Mouse (Mus musculus) hindbrain, embryonic 10.5 days (tissue): ENCODE data around the gene Higd2a. TPM values are rescaled to one million over a fixed set of nuclear protein-coding genes. Genes with fewer than 3 reads are reported as not detected.

Source experiments
- DNase-seq: peaks from one replicate; pipeline ENCODE4 v3.0.0-alpha.2; 2017; ENCODE audit warnings: low spot score
- H3K27ac ChIP-seq: fragments of 300-500 bp; sonication (generic); 2 replicates; pipeline ENCODE4 v1.5.1; 2016; ENCODE audit warnings: mild to moderate bottlenecking, moderate library complexity
- H3K27me3 ChIP-seq: fragments of 300-500 bp; sonication (generic); 2 replicates; pipeline ENCODE4 v1.6.1; 2016; ENCODE audit warnings: mild to moderate bottlenecking; ENCODE audit not compliant: poor library complexity, insufficient read depth, severe bottlenecking
- H3K36me3 ChIP-seq: fragments of 300-500 bp; sonication (generic); 2 replicates; pipeline ENCODE4 v1.6.1; 2016; ENCODE audit warnings: mild to moderate bottlenecking, moderate library complexity
- H3K4me1 ChIP-seq: fragments of 300-500 bp; sonication (generic); replicated peaks from 2 replicates; pipeline ENCODE4 v1.6.1; 2016; ENCODE audit warnings: mild to moderate bottlenecking
- H3K4me3 ChIP-seq: fragments of 300-500 bp; sonication (generic); 2 replicates; pipeline ENCODE4 v1.5.1; 2016; ENCODE audit warnings: mild to moderate bottlenecking, moderate library complexity
- H3K9me3 ChIP-seq: fragments of 300-500 bp; sonication (generic); 2 replicates; pipeline ENCODE4 v1.6.1; 2016; ENCODE audit warnings: mild to moderate bottlenecking, moderate library complexity
- WGBS: fragments of 180-500 bp; shearing (Covaris S2); methylation state at CpG from one replicate; pipeline ENCODE4 v1.1.7; 2016; 5-methylcytosine and 5-hydroxymethylcytosine counted together
- polyA plus RNA-seq: library from polyadenylated mRNA; unstranded; fragments of >200 nt; fragmentation: Nextera tagmentation; extraction: Ambion mirVana; gene quantifications from 2 replicates; pipeline ENCODE4 v1.2.1, GENCODE M21; 2016

Higd2a gene
- polyA plus RNA-seq, 1 experiment from 2014 or later = 174 TPM

DNA sequence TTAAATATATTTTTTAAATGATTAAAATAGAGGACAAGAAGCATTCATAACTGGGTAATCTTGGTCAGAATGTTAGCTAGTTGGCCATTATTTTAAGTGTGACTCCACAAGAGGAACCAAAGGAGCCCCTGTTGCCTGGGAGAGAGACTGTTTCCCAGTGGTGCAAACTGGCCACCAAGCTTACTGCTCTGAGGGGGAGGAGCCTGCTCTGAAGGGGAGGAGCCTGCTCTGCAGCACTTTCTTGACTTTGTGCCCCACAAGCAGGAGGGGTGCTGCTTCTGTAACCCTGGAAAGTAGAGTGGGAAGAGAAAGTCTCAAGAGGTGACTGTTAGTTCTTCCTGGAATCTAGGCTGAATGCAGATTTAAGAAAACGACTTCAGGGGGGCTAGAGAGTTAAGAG is 20.7 kb upstream of the Higd2a start:
- DNase-seq = no peak
- H3K4me1 ChIP-seq = peaks cover 15% of the 10 kb centered on the region
- 57% methylated on average over 1 of the region's 1 CpGs for WGBS

DNA sequence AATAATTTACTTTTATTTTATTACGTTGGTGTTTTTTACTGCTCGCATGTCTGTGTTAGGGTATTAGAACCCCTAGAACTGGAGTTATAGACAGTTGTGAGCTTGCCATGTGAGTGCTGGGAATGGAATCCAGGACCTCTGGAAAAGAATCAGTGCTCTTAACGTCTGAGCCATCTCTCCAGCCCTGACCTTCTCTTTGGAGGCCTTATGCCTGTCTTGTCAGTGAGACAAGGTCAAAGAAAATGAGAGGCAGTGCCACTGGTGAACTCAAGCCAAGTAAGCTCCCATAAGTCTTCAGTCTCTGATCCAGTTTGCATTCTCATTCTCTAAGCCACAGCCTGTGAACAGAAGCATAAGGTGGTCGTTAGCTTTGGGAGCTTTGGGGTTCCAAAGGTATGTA is 19.3 kb upstream of the Higd2a start:
- no peaks in the 10 kb centered on the region for H3K9me3 ChIP-seq
- no peak for DNase-seq
- no peak overlapping the region for H3K27ac ChIP-seq
- 78% methylated on average over 4 of the region's 4 CpGs for WGBS
- H3K4me3 ChIP-seq = no peak overlapping the region
- H3K4me1 ChIP-seq = peaks cover 17% of the 10 kb centered on the region
- no peaks in the 10 kb centered on the region for H3K36me3 ChIP-seq
- peaks cover 18% of the 10 kb centered on the region for H3K27me3 ChIP-seq

More for the DNA sequence above, 20.7 kb upstream of the Higd2a start:
- Histone ChIP-seq H3K27ac (no peak overlapping the region), H3K9me3 (no peaks in the 10 kb centered on the region), H3K36me3 (no peaks in the 10 kb centered on the region), H3K27me3 (peaks cover 17% of the 10 kb centered on the region), H3K4me3 (no peak overlapping the region)

DNA sequence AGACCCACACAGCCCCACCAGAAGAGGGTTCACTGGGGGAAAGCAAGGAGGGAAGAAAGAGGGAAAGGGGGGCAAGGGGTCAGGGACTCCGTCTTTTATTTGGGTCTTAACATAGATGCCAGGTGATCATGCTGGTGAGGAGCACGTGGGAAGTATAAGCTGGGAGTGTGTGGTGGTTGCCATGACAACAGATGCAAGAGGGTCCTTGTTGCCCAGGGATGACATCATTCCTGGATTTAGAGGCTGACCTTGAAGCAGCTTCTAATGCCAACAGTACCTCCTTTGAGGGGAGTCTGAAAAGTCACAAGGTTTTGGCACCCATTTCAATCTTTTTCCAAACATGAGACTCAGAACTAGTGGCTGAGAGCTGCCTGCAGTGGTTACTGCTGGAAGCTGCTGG is 18.4 kb upstream of the Higd2a start:
- Histone ChIP-seq H3K4me1 (peaks cover 23% of the 10 kb centered on the region), H3K9me3 (no peaks in the 10 kb centered on the region), H3K27ac (no peak overlapping the region), H3K4me3 (no peak overlapping the region), H3K36me3 (peaks cover 1% of the 10 kb centered on the region), H3K27me3 (peaks cover 18% of the 10 kb centered on the region)
- WGBS = 48% methylated on average over 2 of the region's 2 CpGs
- no peak for DNase-seq

DNA sequence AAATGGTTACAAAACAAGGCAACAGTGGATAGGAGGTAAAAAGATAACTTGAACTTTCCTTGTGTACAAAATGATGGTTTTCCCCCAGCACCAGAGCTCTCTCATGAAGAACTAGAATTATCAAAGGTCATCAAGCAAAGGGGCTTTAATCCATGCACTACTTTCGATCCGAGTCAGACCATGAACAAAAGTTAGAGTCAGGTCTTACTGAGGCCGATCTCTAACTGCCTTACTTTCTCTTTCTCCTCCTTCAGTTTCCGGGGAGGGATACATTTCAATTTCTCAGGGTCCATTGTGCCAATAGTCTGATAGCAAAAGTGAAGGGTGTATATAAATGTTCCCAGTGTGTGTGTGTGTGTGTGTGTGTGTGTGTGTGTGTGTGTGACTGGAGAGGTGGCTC is 17.4 kb upstream of the Higd2a start:
- Histone ChIP-seq H3K27ac (no peak overlapping the region), H3K9me3 (no peaks in the 10 kb centered on the region), H3K27me3 (peaks cover 18% of the 10 kb centered on the region), H3K4me1 (peaks cover 26% of the 10 kb centered on the region), H3K4me3 (no peak overlapping the region), H3K36me3 (peaks cover 10% of the 10 kb centered on the region)
- 84% methylated on average over 4 of the region's 4 CpGs for WGBS
- no peak for DNase-seq

DNA sequence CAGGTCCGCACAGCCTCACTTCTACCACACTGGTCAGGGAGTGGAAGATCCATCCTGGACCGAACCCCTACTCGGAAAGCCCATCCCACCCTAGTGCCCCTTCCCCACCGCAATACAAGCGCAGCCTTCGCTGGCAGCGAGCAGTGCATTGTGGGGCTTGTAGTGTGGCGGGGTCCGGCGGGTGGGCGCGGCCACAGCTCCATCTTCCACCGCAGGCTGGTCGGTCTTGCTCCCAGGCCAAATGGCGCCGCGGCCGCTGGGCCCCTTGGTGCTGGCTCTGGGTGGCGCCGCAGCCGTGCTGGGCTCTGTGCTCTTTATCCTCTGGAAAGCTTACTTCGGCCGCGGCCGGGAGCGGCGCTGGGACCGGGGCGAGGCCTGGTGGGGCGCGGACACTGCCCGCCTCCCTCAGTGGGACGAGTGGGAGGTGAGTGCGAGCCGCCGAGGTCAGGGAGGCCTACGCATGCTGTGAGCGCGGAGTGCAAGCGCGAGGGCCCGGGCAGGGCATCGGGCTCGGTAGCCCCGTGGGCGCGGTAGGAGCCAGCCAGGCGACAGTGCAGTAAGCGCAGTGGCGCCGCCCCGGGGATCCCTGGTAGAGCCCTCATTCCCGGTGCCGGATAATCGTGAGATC is 15.0 kb upstream of the Higd2a start, which contains the start of gene Arl10:
Arl10 (plus strand) TSS at position 162 of the 628 bp plus-strand sequence.
- H3K36me3 ChIP-seq = peaks cover 34% of the 10 kb centered on the region
- peak; percentile 87 for DNase-seq
- H3K4me1 ChIP-seq = peaks cover 27% of the 10 kb centered on the region
- H3K9me3 ChIP-seq = no peaks in the 10 kb centered on the region
- H3K27me3 ChIP-seq = peaks cover 18% of the 10 kb centered on the region
- under 1% methylated on average over 55 of the region's 55 CpGs for WGBS
- H3K27ac ChIP-seq = peak within 1 kb of the TSS; percentile 96
- H3K4me3 ChIP-seq = peak within 1 kb of the TSS; percentile 96

DNA sequence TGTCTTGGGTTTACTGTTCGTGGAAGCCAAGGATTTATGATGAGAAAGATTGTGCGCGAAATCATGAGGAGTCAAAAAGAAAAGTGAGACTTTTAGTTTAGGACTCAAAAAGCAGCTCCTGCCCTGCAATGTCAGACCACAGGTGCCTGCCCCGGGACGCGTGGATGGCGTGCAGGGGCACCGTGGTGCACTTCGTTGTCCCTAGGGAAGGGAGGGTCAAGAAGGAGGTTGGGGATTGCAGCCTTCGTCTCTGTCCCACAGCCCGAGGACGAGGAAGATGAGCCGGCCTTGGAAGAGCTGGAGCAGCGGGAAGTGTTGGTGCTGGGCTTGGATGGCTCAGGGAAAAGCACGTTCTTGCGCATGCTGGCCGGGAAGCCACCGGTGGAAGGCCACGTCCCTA is 14.5 kb upstream of the Higd2a start:
- DNase-seq = no peak
- Histone ChIP-seq H3K36me3 (peaks cover 39% of the 10 kb centered on the region), H3K27ac (peak overlapping the region; percentile 96), H3K4me3 (peak overlapping the region; percentile 96), H3K9me3 (no peaks in the 10 kb centered on the region), H3K4me1 (peaks cover 27% of the 10 kb centered on the region), H3K27me3 (peaks cover 18% of the 10 kb centered on the region)
- 5% methylated on average over 19 of the region's 19 CpGs for WGBS

DNA sequence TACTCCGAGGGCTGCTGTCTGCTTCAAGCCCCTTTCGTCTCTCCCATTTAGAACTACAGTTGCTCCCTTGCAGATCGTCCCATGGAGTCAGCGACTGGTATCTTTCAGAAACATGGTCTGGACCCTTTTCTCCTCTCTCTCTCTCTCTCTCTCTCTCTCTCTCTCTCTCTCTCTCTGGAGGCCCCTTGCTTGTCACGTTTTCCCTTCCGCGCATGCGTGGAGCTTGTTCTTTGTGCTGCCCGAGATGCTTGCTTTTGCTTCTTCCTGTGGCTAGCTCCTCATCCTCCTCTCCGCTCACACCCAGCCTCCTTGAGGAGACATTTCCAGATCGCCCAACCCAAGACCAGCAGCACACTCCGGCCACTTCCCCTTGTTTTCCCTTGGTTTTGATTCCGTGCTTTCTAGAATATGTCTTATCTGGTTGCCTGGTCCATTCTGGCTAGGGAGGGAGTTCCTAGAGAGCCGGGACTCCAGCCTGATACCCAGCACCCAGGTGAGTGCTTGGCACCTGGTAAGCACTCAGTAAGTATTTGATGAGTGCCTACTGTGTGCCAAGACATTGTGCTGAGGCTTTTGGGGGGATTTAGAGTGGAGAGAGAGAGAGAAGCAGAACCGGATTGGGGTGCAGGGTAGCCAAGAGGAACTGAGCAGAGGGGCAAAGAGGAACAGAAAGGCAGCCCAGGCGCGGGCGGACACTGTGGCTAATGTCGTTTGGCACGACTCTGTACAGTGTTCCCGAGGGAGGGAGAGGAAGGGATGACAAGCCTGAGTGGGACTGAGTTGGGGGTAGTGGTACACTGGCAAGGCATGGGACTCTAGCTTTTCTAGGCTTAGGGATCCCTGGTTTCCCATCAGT is 12.1 kb upstream of the Higd2a start:
- H3K36me3 ChIP-seq = peaks cover 63% of the 10 kb centered on the region
- no peak overlapping the region; the same call in 1 of the 2 replicates for H3K4me3 ChIP-seq
- no peak for DNase-seq
- peaks cover 15% of the 10 kb centered on the region for H3K27me3 ChIP-seq
- H3K4me1 ChIP-seq = peaks cover 27% of the 10 kb centered on the region
- H3K9me3 ChIP-seq = no peaks in the 10 kb centered on the region
- WGBS = 87% methylated on average over 21 of the region's 21 CpGs
- peak overlapping the region; percentile 16; the same call in 1 of the 2 replicates for H3K27ac ChIP-seq

DNA sequence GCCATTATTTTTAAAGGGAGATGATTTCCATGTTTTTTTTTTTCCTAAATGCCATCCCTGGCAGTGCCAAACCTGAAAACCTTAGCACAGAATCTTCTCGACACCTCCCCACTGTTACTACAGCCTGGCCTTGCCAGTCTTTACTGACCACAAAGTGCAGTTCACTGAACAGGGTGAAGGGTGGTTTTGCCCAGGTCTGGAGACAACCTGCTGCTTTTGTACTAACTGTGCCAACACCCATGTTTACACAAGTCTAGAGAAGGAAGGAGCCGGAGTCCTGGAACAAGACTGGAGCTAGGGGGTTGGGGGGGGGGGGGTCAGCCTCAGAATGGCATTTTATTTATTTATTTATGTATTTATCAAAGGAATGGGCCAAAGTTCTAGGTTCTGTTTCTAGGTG is 8.6 kb upstream of the Higd2a start:
- no peak for DNase-seq
- WGBS = 86% methylated on average over 2 of the region's 2 CpGs
- Histone ChIP-seq H3K27ac (no peak overlapping the region), H3K36me3 (peaks cover 98% of the 10 kb centered on the region), H3K27me3 (no peaks in the 10 kb centered on the region), H3K4me1 (peaks cover 10% of the 10 kb centered on the region; the same call in 1 of the 2 replicates), H3K4me3 (no peak overlapping the region), H3K9me3 (no peaks in the 10 kb centered on the region)

DNA sequence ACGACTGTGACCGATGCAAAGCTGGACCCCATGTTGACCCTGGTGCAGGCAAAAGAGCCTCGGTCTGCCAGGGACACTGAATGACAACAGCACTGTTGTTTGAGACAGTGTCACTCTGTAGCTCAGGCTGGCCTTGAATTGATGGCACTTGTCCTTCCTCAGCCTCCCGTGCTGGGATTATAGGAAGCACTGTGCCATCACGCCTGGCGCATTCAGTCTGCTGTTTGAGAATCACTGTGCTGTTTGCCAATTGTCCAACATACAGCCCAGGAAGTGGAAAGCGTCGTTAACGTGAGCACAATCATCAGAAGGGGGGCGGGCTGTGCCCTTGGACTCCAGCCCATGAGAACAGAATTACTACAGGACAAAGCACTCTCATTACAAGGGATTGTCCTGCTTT is 7.9 kb upstream of the Higd2a start:
- no peaks in the 10 kb centered on the region for H3K27me3 ChIP-seq
- no peak overlapping the region for H3K4me3 ChIP-seq
- H3K27ac ChIP-seq = no peak overlapping the region
- no peaks in the 10 kb centered on the region for H3K9me3 ChIP-seq
- DNase-seq = no peak
- peaks cover 100% of the 10 kb centered on the region for H3K36me3 ChIP-seq
- WGBS = 83% methylated on average over 10 of the region's 10 CpGs
- H3K4me1 ChIP-seq = peaks cover 5% of the 10 kb centered on the region; the same call in 1 of the 2 replicates

DNA sequence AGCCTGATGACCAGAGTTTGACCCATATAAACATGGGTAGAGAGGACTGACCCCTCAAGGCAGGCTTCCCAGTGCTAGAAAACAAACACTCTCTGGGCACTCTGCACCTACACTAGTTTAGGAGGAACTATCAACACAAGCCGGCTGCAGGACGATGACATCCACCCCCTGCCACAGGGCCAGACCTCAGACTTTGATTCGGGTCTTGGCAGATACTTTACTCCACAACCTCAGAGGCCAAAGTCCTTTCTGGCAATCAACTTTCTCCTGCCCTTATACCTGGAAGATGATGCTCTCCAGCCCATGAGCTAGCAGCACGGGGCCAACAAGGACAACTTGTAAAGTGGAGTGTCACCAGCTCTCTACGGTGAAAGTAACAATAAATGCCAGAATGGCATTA is 7.1 kb upstream of the Higd2a start:
- DNase-seq = no peak
- Histone ChIP-seq H3K4me3 (no peak overlapping the region), H3K9me3 (no peaks in the 10 kb centered on the region), H3K4me1 (peaks cover 5% of the 10 kb centered on the region; the same call in 1 of the 2 replicates), H3K27me3 (no peaks in the 10 kb centered on the region), H3K36me3 (peaks cover 100% of the 10 kb centered on the region), H3K27ac (no peak overlapping the region)
- WGBS = 91% methylated on average over 5 of the region's 5 CpGs

DNA sequence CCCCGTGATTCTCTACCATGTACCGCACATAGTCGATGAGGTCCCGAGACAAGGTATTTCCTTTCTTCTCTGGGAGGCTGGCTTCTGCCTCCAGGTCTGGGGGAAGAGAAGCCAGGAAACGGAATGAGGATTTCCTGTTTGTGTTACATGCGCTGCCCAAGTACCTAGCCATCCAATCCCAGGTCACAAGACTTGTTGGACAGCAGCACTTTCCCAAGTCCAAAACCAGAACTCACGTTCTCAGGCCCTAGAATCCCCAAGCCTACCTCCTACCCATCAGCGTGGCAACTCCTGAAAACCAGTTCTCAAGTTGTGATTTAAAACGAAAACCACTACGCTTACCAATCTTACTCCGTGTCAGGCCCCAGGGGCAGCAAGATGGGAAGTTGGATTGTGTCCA is 4.2 kb upstream of the Higd2a start:
- Histone ChIP-seq H3K27me3 (no peaks in the 10 kb centered on the region), H3K4me1 (peaks cover 15% of the 10 kb centered on the region), H3K9me3 (no peaks in the 10 kb centered on the region), H3K36me3 (peaks cover 79% of the 10 kb centered on the region), H3K27ac (no peak overlapping the region), H3K4me3 (no peak overlapping the region)
- 91% methylated on average over 11 of the region's 11 CpGs for WGBS
- DNase-seq = no peak

DNA sequence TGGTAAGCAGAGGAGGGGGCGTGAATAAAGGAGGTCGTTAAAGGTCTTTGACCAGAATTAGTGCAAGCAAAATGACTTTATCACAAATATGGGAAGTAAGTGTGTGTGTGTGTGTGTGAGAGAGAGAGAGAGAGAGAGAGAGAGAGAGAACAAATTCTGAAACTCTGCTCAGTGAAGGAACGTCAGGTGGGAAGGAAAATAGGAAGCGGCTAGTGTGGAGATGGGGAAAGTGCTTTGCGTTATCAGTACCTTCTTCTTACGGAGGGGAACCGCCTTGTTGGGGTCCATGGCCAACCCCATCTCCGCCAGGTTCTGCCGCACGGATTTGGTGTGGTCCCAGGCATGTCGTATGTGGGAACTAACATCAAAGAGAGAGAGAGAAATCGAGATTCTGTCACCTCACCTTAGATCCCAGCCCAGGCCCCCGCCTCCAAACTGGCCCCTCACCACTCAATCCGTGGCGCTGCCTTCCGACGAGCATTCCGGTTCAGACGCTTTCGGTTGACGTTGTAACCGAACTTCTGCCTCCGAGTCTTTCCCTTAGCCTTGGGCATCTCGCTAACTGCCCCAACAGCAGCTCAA is 502 bp upstream of the Higd2a start:
- H3K36me3 ChIP-seq = peaks cover 54% of the 10 kb centered on the region
- DNase-seq = no peak

More for the DNA sequence above, 502 bp upstream of the Higd2a start:
- Histone ChIP-seq H3K27me3 (no peaks in the 10 kb centered on the region), H3K27ac (peak overlapping the region; percentile 86), H3K4me3 (peak overlapping the region; percentile 86), H3K9me3 (no peaks in the 10 kb centered on the region), H3K4me1 (peaks cover 26% of the 10 kb centered on the region)
- WGBS = 2% methylated on average over 24 of the region's 24 CpGs
